Mouse (Mus musculus): ENCODE measurements around the gene Tbc1d22a. TPM values are rescaled to one million over a fixed set of nuclear protein-coding genes. Genes with fewer than 3 reads are reported as not detected.

The Tbc1d22a gene
- total and polyA plus RNA-seq, 3 experiments: 15.1 to 21.1 TPM; not detected in 1

GRCm38 (mm10) chr15:86509601-86510000, 295.3 kb downstream of the Tbc1d22a start:
- Histone ChIP-seq H3K4me3 (ENCODE audit: control insufficient read depth in 1 of 2, insufficient read depth in 1 of 2, low read depth in 2 of 2, low read length in 2 of 2) (no peak overlapping the region), H3K36me3 (ENCODE audit: control insufficient read depth in 1 of 2, insufficient read depth in 2 of 2, low read length in 2 of 2) (no peaks in the 10 kb centered on the region), H3K9ac (ENCODE audit: control insufficient read depth, low read depth, low read length, poor library complexity, severe bottlenecking) (no peak overlapping the region), H3K4me1 (ENCODE audit: control insufficient read depth in 1 of 2, insufficient read depth in 2 of 2, low read length in 2 of 2) (no peaks in the 10 kb centered on the region), H3K27ac (ENCODE audit: control insufficient read depth, low read depth, low read length) (no peak overlapping the region), H3K27me3 (ENCODE audit: control insufficient read depth in 1 of 2, insufficient read depth in 2 of 2, low read length in 2 of 2) (no peaks in the 10 kb centered on the region), H3K9me3 (replicated peaks; ENCODE audit: insufficient read depth, low read length) (no peaks in the 10 kb centered on the region), H3K79me2 (ENCODE audit: control insufficient read depth, insufficient read depth, low read length, poor library complexity) (no peaks in the 10 kb centered on the region)
- no peak for DNase-seq (ENCODE audit: low read depth, low spot score)
- TF ChIP-seq MAZ (IDR thresholded peaks at IDR 0.05; ENCODE audit: low read depth, low read length) (no peak), USF2 (IDR thresholded peaks at IDR 0.05; ENCODE audit: borderline replicate concordance in 1 of 2, insufficient read depth in 1 of 2, low read depth in 1 of 2, low read length in 2 of 2) (no peak), JUND (IDR thresholded peaks at IDR 0.05; ENCODE audit: low read depth, low read length) (no peak), ETS1 (IDR thresholded peaks at IDR 0.05; ENCODE audit: low read depth, low read length) (no peak), GATA1 (IDR thresholded peaks at IDR 0.05; ENCODE audit: low read depth, low read length) (no peak)

DNA sequence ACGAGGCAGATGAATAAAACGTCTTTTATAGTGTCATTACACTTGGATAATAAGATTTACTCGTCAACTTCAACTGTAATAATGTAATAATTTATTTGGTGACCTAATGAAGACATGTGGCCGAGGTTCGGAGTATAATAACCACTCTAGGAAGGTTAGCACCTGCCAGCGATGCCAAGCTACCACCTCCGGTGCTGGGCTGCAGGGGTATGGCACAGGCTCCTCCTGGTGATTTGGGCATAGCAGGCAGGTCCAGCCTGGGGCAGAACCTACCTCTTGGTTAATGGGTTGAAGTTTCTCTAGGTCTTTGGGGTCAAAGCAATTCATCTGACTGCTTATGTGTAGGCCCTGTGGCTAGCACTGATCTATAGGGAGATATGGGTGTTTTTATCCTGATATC, 296.9 kb downstream of the Tbc1d22a start:
- Histone ChIP-seq H3K4me3 (ENCODE audit: control insufficient read depth in 1 of 2, insufficient read depth in 1 of 2, low read depth in 2 of 2, low read length in 2 of 2) (no peak overlapping the region), H3K36me3 (ENCODE audit: control insufficient read depth in 1 of 2, insufficient read depth in 2 of 2, low read length in 2 of 2) (no peaks in the 10 kb centered on the region), H3K79me2 (ENCODE audit: control insufficient read depth, insufficient read depth, low read length, poor library complexity) (no peaks in the 10 kb centered on the region), H3K27ac (ENCODE audit: control insufficient read depth, low read depth, low read length) (no peak overlapping the region), H3K4me1 (ENCODE audit: control insufficient read depth in 1 of 2, insufficient read depth in 2 of 2, low read length in 2 of 2) (no peaks in the 10 kb centered on the region), H3K9me3 (replicated peaks; ENCODE audit: insufficient read depth, low read length) (no peaks in the 10 kb centered on the region), H3K9ac (ENCODE audit: control insufficient read depth, low read depth, low read length, poor library complexity, severe bottlenecking) (no peak overlapping the region), H3K27me3 (ENCODE audit: control insufficient read depth in 1 of 2, insufficient read depth in 2 of 2, low read length in 2 of 2) (no peaks in the 10 kb centered on the region)
- TF ChIP-seq UBTF (IDR thresholded peaks at IDR 0.05; ENCODE audit: borderline replicate concordance, insufficient read depth, low read depth, low read length): no peak
- no peak for TF ChIP-seq TBP (IDR thresholded peaks at IDR 0.05; ENCODE audit: low read depth, low read length)
- TF ChIP-seq TAL1 (IDR thresholded peaks at IDR 0.05; ENCODE audit: low read length): no peak
- TF ChIP-seq RCOR1 (IDR thresholded peaks at IDR 0.05; ENCODE audit: low read depth, low read length): no peak
- no peak for TF ChIP-seq MAX (IDR thresholded peaks at IDR 0.05; ENCODE audit: low read length)
- no peak for TF ChIP-seq SIN3A (IDR thresholded peaks at IDR 0.05; ENCODE audit: low read length)
- no peak for DNase-seq (ENCODE audit: low read depth, low spot score)

DNA sequence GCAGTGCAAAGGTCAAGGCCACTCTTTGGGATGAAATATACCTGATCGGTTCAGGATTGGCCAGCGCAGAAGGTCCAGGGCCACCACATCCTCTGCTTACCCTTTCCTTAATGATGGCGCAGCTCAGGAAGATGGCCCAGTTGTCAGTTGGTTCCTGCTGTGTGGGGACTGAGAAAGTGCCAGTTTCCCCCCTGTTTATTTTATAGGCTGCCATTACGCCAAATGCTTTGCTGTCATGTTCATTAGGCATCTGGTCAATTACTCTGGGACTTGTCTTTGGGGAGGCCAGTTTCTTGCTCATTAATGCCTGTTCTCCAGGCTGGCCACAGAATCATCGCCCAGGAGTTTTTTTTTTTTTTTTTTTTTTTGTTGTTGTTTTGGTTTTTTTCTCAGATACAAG, 299.1 kb downstream of the Tbc1d22a start:
- no peak overlapping the region for H3K9ac ChIP-seq (ENCODE audit: control insufficient read depth, low read depth, low read length, poor library complexity, severe bottlenecking)
- H3K9me3 ChIP-seq (replicated peaks; ENCODE audit: insufficient read depth, low read length): no peaks in the 10 kb centered on the region
- DNase-seq (ENCODE audit: low read depth, low spot score): no peak
- no peak overlapping the region for H3K27ac ChIP-seq (ENCODE audit: control insufficient read depth, low read depth, low read length)
- H3K4me1 ChIP-seq (ENCODE audit: control insufficient read depth in 1 of 2, insufficient read depth in 2 of 2, low read length in 2 of 2): no peaks in the 10 kb centered on the region
- H3K36me3 ChIP-seq (ENCODE audit: control insufficient read depth in 1 of 2, insufficient read depth in 2 of 2, low read length in 2 of 2): no peaks in the 10 kb centered on the region
- TF ChIP-seq POLR2A (IDR thresholded peaks at IDR 0.05; ENCODE audit: control insufficient read depth in 1 of 2, insufficient read depth in 1 of 2, low read depth in 1 of 2, low read length in 2 of 2, poor library complexity in 1 of 2): no peak
- TF ChIP-seq ZNF384 (IDR thresholded peaks at IDR 0.05; ENCODE audit: low read depth, low read length): no peak
- no peak for TF ChIP-seq EP300 (IDR thresholded peaks at IDR 0.05; ENCODE audit: low read depth in 1 of 2, low read length in 2 of 2)
- no peak for TF ChIP-seq ETS1 (IDR thresholded peaks at IDR 0.05; ENCODE audit: low read depth, low read length)
- TF ChIP-seq CHD2 (IDR thresholded peaks at IDR 0.05; ENCODE audit: low read length): no peak
- TF ChIP-seq POLR2AphosphoS2 (IDR thresholded peaks at IDR 0.05; ENCODE audit: low read length): no peak
- TF ChIP-seq BHLHE40 (IDR thresholded peaks at IDR 0.05; ENCODE audit: borderline replicate concordance, low read depth, low read length): no peak
- no peak for TF ChIP-seq NELFE (IDR thresholded peaks at IDR 0.05; ENCODE audit: low read depth, low read length)
- no peak for TF ChIP-seq MAZ (IDR thresholded peaks at IDR 0.05; ENCODE audit: low read depth, low read length)
- no peak for TF ChIP-seq ZKSCAN1 (IDR thresholded peaks at IDR 0.05; ENCODE audit: low read depth, low read length)
- no peak for TF ChIP-seq MYB (IDR thresholded peaks at IDR 0.05; ENCODE audit: low read depth, low read length)
- no peak for TF ChIP-seq MAX (IDR thresholded peaks at IDR 0.05; ENCODE audit: low read length)
- no peaks in the 10 kb centered on the region for H3K27me3 ChIP-seq (ENCODE audit: control insufficient read depth in 1 of 2, insufficient read depth in 2 of 2, low read length in 2 of 2)
- no peaks in the 10 kb centered on the region for H3K79me2 ChIP-seq (ENCODE audit: control insufficient read depth, insufficient read depth, low read length, poor library complexity)
- no peak overlapping the region for H3K4me3 ChIP-seq (ENCODE audit: control insufficient read depth in 1 of 2, insufficient read depth in 1 of 2, low read depth in 2 of 2, low read length in 2 of 2)

Measured in MEL (cell line).